22 mouse cellular contexts compared by ENCODE assay signal in the genomic region with DNA sequence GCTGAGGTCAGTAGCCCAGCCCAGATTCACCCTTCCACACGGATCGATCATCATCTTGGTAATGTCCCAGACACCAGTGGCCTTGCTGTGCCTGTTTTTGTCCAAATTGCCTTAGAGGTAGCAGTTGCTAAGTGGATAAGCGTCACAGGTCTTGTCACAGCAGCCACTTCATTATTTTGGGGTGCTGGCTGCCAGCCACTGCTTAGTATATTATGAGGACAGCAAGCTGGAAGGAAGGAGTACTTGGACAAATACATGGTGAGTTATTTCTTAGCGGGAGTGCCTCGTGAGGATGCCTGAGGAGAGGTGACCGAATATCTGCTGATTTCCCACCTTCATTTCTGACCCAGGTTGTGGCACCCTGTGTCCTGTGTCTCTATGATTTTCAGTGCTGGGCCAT. TPM values are rescaled to one million over a fixed set of nuclear protein-coding genes. Genes with fewer than 3 reads are reported as not detected.
"Had no signal": no experiment of that assay in that cellular context is flagged by ENCODE, and none has a peak within 500 bp of the region (broad histone marks: within the 10 kb centered on the region; RNA-seq: fewer than 3 reads in every experiment).

No protein-coding gene starts in this region.

- ATAC-seq: liver, postnatal 0 days; lung, postnatal 0 days had no signal

- H3K4me3 ChIP-seq: liver, embryonic 15.5 days; lung, embryonic 15.5 days; megakaryocyte, embryonic 14.5 days; neural tube, embryonic 12.5 days; stomach, embryonic 15.5 days had no signal

- H3K4me2 ChIP-seq: liver, embryonic 15.5 days; lung, embryonic 15.5 days; midbrain, embryonic 11.5 days; neural tube, embryonic 12.5 days; stomach, embryonic 15.5 days had no signal

- H3K27ac ChIP-seq: liver, embryonic 15.5 days; lung, embryonic 15.5 days; macrophage; neural tube, embryonic 12.5 days; stomach, embryonic 15.5 days; stomach, postnatal 0 days had no signal

- H3K27me3 ChIP-seq: liver, embryonic 15.5 days; lung, embryonic 15.5 days; megakaryocyte, embryonic 14.5 days; neural tube, embryonic 12.5 days; stomach, embryonic 15.5 days had no signal

- H3K9me3 ChIP-seq: liver, embryonic 15.5 days; lung, embryonic 15.5 days; megakaryocyte, embryonic 14.5 days; neural tube, embryonic 12.5 days; stomach, embryonic 15.5 days had no signal

- H3K4me1 ChIP-seq: lung, embryonic 15.5 days; neural tube, embryonic 12.5 days; stomach, embryonic 15.5 days had no signal

- H3K9ac ChIP-seq: liver, embryonic 15.5 days; liver, postnatal 0 days; lung, embryonic 15.5 days; neural tube, embryonic 12.5 days; stomach, embryonic 15.5 days had no signal

- DNase-seq: liver, postnatal 0 days; lung, adult 2 months; lung, postnatal 14 days; lung, postnatal 36 days; midbrain, embryonic 14.5 days; right cerebral cortex, postnatal 14 days; thymus, adult 18-20 months; thymus, postnatal 14 days; thymus, postnatal 36 days had no signal

RNA-seq across cellular contexts. Expression of a gene that starts 42.3 kb away (rescaled TPM):
- polyA plus RNA-seq: liver, embryonic 15.5 days; liver, postnatal 0 days; lung, adult 2 months; lung, embryonic 15.5 days; lung, postnatal 0 days; macrophage; midbrain, embryonic 11.5 days; midbrain, embryonic 14.5 days; midbrain, postnatal 0 days; neural tube, embryonic 12.5 days; neural tube, embryonic 14.5 days; spleen, adult 2 months; stomach, embryonic 15.5 days; stomach, postnatal 0 days; thymus, postnatal 0 days had no signal
